Comparison of ENCODE assay signal across 18 mouse cellular contexts in genomic region chr13:107261479-107262050, GRCm38 (mm10).
DNase-seq lines count a peak whose midpoint lies in the region; ATAC-seq and TF ChIP-seq lines count a peak whose summit lies in the region.
"Had no signal": no experiment of that assay in that cellular context is flagged by ENCODE, and none has a peak within 500 bp of the region (broad histone marks: within the 10 kb centered on the region; RNA-seq: fewer than 3 reads in every experiment).

No protein-coding gene starts in this region.

- no peak for TF ChIP-seq CTCF in midbrain, postnatal 0 days (IDR thresholded peaks at IDR 0.05)

- H3K27me3 ChIP-seq in forebrain, embryonic 11.5 days (ENCODE audit: control insufficient read depth, insufficient read depth, low read length): no peaks in the 10 kb centered on the region
- H3K27me3 ChIP-seq in forebrain, embryonic 13.5 days: no peaks in the 10 kb centered on the region
- H3K27me3 ChIP-seq in midbrain, postnatal 0 days (ENCODE audit: insufficient read depth, low read length): no peaks in the 10 kb centered on the region
- H3K27me3 ChIP-seq in kidney, embryonic 16.5 days (ENCODE audit: insufficient read depth, low read length): no peaks in the 10 kb centered on the region
- H3K27me3 ChIP-seq in heart, embryonic 10.5 days (ENCODE audit: insufficient read depth, poor library complexity, severe bottlenecking): no peaks in the 10 kb centered on the region
- H3K27me3 ChIP-seq: embryonic facial prominence, embryonic 13.5 days; heart, embryonic 13.5 days; hindbrain, embryonic 15.5 days had no signal

- no peak for DNase-seq in forebrain, embryonic 11.5 days (ENCODE audit: low spot score)
- DNase-seq in MN1 (ENCODE audit: low spot score): peak; percentile 9
- peak; percentile 56 for DNase-seq in Muller cell, postnatal 12 days (ENCODE audit: inconsistent ontology term)
- DNase-seq in midbrain, postnatal 0 days (ENCODE audit: low spot score): peak; percentile 28
- DNase-seq in heart, embryonic 10.5 days (ENCODE audit: low spot score): no peak
- DNase-seq: adrenal gland, postnatal 10 days; cerebellum, adult 11-12 months; cerebellum, adult 9-11 months; cerebellum, postnatal 36 days; forebrain, postnatal 0 days; gastrocnemius, postnatal 14 days; heart, postnatal 36 days had no signal

- H3K4me1 ChIP-seq in forebrain, embryonic 11.5 days (replicated peaks; ENCODE audit: control insufficient read depth, insufficient read depth, low read length): no peaks in the 10 kb centered on the region
- H3K4me1 ChIP-seq in forebrain, embryonic 13.5 days: no peaks in the 10 kb centered on the region
- no peaks in the 10 kb centered on the region for H3K4me1 ChIP-seq in midbrain, postnatal 0 days (ENCODE audit: insufficient read depth, low read length)
- H3K4me1 ChIP-seq in kidney, embryonic 16.5 days (ENCODE audit: insufficient read depth, low read length): no peaks in the 10 kb centered on the region
- no peaks in the 10 kb centered on the region for H3K4me1 ChIP-seq in heart, embryonic 10.5 days
- H3K4me1 ChIP-seq: embryonic facial prominence, embryonic 13.5 days; heart, embryonic 13.5 days; hindbrain, embryonic 15.5 days had no signal

- H3K36me3 ChIP-seq in forebrain, embryonic 11.5 days (ENCODE audit: control insufficient read depth, insufficient read depth, low read length): no peaks in the 10 kb centered on the region
- no peaks in the 10 kb centered on the region for H3K36me3 ChIP-seq in forebrain, embryonic 13.5 days (ENCODE audit: poor library complexity, severe bottlenecking)
- no peaks in the 10 kb centered on the region for H3K36me3 ChIP-seq in midbrain, postnatal 0 days (ENCODE audit: insufficient read depth, low read length)
- no peaks in the 10 kb centered on the region for H3K36me3 ChIP-seq in kidney, embryonic 16.5 days (ENCODE audit: insufficient read depth, low read length)
- no peaks in the 10 kb centered on the region for H3K36me3 ChIP-seq in heart, embryonic 10.5 days
- H3K36me3 ChIP-seq: embryonic facial prominence, embryonic 13.5 days; heart, embryonic 13.5 days; hindbrain, embryonic 15.5 days had no signal

- H3K9me3 ChIP-seq in forebrain, embryonic 11.5 days (ENCODE audit: control insufficient read depth, low read length): no peaks in the 10 kb centered on the region
- no peaks in the 10 kb centered on the region for H3K9me3 ChIP-seq in forebrain, embryonic 13.5 days (replicated peaks)
- no peaks in the 10 kb centered on the region for H3K9me3 ChIP-seq in midbrain, postnatal 0 days (ENCODE audit: low read length)
- H3K9me3 ChIP-seq in kidney, embryonic 16.5 days (ENCODE audit: low read length): no peaks in the 10 kb centered on the region
- H3K9me3 ChIP-seq in heart, embryonic 10.5 days: no peaks in the 10 kb centered on the region
- H3K9me3 ChIP-seq: embryonic facial prominence, embryonic 13.5 days; heart, embryonic 13.5 days; hindbrain, embryonic 15.5 days had no signal

- WGBS in forebrain, embryonic 11.5 days: 7% methylated on average over 6 of the region's 6 CpGs
- 5% methylated on average over 6 of the region's 6 CpGs for WGBS in forebrain, embryonic 13.5 days
- WGBS in midbrain, postnatal 0 days: 26% methylated on average over 6 of the region's 6 CpGs
- 71% methylated on average over 6 of the region's 6 CpGs for WGBS in kidney, embryonic 16.5 days
- 69% methylated on average over 6 of the region's 6 CpGs for WGBS in heart, embryonic 10.5 days

- H3K9ac ChIP-seq in forebrain, embryonic 11.5 days (ENCODE audit: low read length): no peak overlapping the region
- no peak overlapping the region for H3K9ac ChIP-seq in forebrain, embryonic 13.5 days
- H3K9ac ChIP-seq in midbrain, postnatal 0 days (replicated peaks; ENCODE audit: low read length, poor library complexity, severe bottlenecking): no peak overlapping the region
- no peak overlapping the region for H3K9ac ChIP-seq in kidney, embryonic 16.5 days (replicated peaks; ENCODE audit: low read length)
- H3K9ac ChIP-seq: embryonic facial prominence, embryonic 13.5 days; forebrain, postnatal 0 days; heart, embryonic 13.5 days; hindbrain, embryonic 15.5 days had no signal

- H3K4me3 ChIP-seq in forebrain, embryonic 11.5 days (ENCODE audit: low read depth, low read length): no peak overlapping the region
- no peak overlapping the region for H3K4me3 ChIP-seq in forebrain, embryonic 13.5 days
- H3K4me3 ChIP-seq in midbrain, postnatal 0 days (ENCODE audit: low read depth, low read length): no peak overlapping the region
- no peak overlapping the region for H3K4me3 ChIP-seq in kidney, embryonic 16.5 days (ENCODE audit: low read length)
- no peak overlapping the region for H3K4me3 ChIP-seq in heart, embryonic 10.5 days
- H3K4me3 ChIP-seq: embryonic facial prominence, embryonic 13.5 days; heart, embryonic 13.5 days; hindbrain, embryonic 15.5 days had no signal

- no peak overlapping the region for H3K27ac ChIP-seq in forebrain, embryonic 11.5 days (ENCODE audit: low read depth, low read length)
- H3K27ac ChIP-seq in forebrain, embryonic 13.5 days: no peak overlapping the region
- H3K27ac ChIP-seq in midbrain, postnatal 0 days (ENCODE audit: low read depth, low read length): no peak overlapping the region
- H3K27ac ChIP-seq in kidney, embryonic 16.5 days (ENCODE audit: low read length): no peak overlapping the region
- no peak overlapping the region for H3K27ac ChIP-seq in heart, embryonic 10.5 days
- H3K27ac ChIP-seq: embryonic facial prominence, embryonic 13.5 days; heart, embryonic 13.5 days; hindbrain, embryonic 15.5 days had no signal

- no peak overlapping the region for H3K4me2 ChIP-seq in forebrain, embryonic 11.5 days (ENCODE audit: low read depth, low read length, severe bottlenecking)
- no peak overlapping the region for H3K4me2 ChIP-seq in forebrain, embryonic 13.5 days
- no peak overlapping the region for H3K4me2 ChIP-seq in midbrain, postnatal 0 days (ENCODE audit: low read depth, low read length, poor library complexity, severe bottlenecking)
- no peak overlapping the region for H3K4me2 ChIP-seq in kidney, embryonic 16.5 days (replicated peaks; ENCODE audit: low read depth, low read length)
- H3K4me2 ChIP-seq: embryonic facial prominence, embryonic 13.5 days; heart, embryonic 13.5 days; hindbrain, embryonic 15.5 days had no signal

- peak; percentile 67 for ATAC-seq in forebrain, embryonic 11.5 days (replicated peaks; ENCODE audit: low FRiP score)
- no peak for ATAC-seq in forebrain, embryonic 13.5 days
- ATAC-seq in midbrain, postnatal 0 days (ENCODE audit: low FRiP score): no peak
- no peak for ATAC-seq in kidney, embryonic 16.5 days (ENCODE audit: low FRiP score, low TSS enrichment)
- ATAC-seq: forebrain, postnatal 0 days; intestine, embryonic 16.5 days had no signal

Comparison
In these comparisons a context has a peak if more than half of its experiments do, and no peak if none do; other contexts are left out.
1. DNase-seq: peak in MN1 (single experiment), Muller cell, postnatal 12 days (single experiment) and midbrain, postnatal 0 days (single experiment); none in forebrain, embryonic 11.5 days (single experiment) and heart, embryonic 10.5 days (single experiment).